Mouse (Mus musculus) ES-Bruce4 (cell line): ENCODE data around the gene Alas2. TPM values are rescaled to one million over a fixed set of nuclear protein-coding genes. Genes with fewer than 3 reads are reported as not detected.

ENCODE experiments used
- H3K27ac ChIP-seq: 2 replicates; pipeline ENCODE4 v1.5.1; 2012; ENCODE audit warnings: low read length, inconsistent platforms; ENCODE audit not compliant: insufficient read depth
- H3K27me3 ChIP-seq: 2 replicates; pipeline ENCODE4 v1.6.1; 2012; ENCODE audit warnings: mild to moderate bottlenecking, low read length, inconsistent platforms; ENCODE audit not compliant: control insufficient read depth, poor library complexity, insufficient read depth, severe bottlenecking
- H3K36me3 ChIP-seq: 2 replicates; pipeline ENCODE4 v1.6.1; 2012; ENCODE audit warnings: inconsistent platforms, mild to moderate bottlenecking, low read length, moderate library complexity; ENCODE audit not compliant: control insufficient read depth, poor library complexity, insufficient read depth, severe bottlenecking
- H3K4me1 ChIP-seq: one replicate; pipeline ENCODE4 v1.8.1; 2011; ENCODE audit warnings: low read length; ENCODE audit not compliant: control insufficient read depth, insufficient read depth
- H3K4me3 ChIP-seq: 2 replicates; pipeline ENCODE4 v1.5.1; 2011; ENCODE audit warnings: low read depth, mild to moderate bottlenecking, low read length
- H3K9ac ChIP-seq: 2 replicates; pipeline ENCODE4 v1.6.1; 2012; ENCODE audit warnings: low read depth, mild to moderate bottlenecking, inconsistent platforms; ENCODE audit not compliant: poor library complexity, severe bottlenecking
- H3K9me3 ChIP-seq: replicated peaks from 2 replicates; pipeline ENCODE4 v1.6.1; 2012; ENCODE audit warnings: mild to moderate bottlenecking, low read length, inconsistent platforms; ENCODE audit not compliant: control insufficient read depth, poor library complexity, insufficient read depth, severe bottlenecking
- CTCF ChIP-seq: IDR thresholded peaks from one replicate; pipeline ENCODE4 v1.8.1; 2011; ENCODE audit warnings: low read depth, low read length
- EP300 ChIP-seq: IDR thresholded peaks from 2 replicates; pipeline ENCODE4 v1.6.1; 2011; ENCODE audit warnings: low read depth, low read length; ENCODE audit not compliant: insufficient read depth
- POLR2A ChIP-seq: IDR thresholded peaks from one replicate; pipeline ENCODE4 v1.8.1; 2011; ENCODE audit warnings: low read length; ENCODE audit not compliant: insufficient read depth
- polyA plus RNA-seq: library from polyadenylated mRNA; stranded (reverse); fragments of >200 nt; gene quantifications from 2 replicates; pipeline ENCODE4 v1.2.4, GENCODE M21; 2011; ENCODE audit warnings: low read depth; ENCODE audit not compliant: missing spikeins, insufficient read depth, insufficient read length

The Alas2 gene
- polyA plus RNA-seq, 1 experiment: not detected

- H3K4me1 ChIP-seq: peaks cover 2% of the 10 kb centered on the region
- TF ChIP-seq POLR2A (no peak), EP300 (no peak), CTCF (no peak)
- H3K27me3 ChIP-seq: no peaks in the 10 kb centered on the region
- no peak overlapping the region for H3K9ac ChIP-seq
- H3K27ac ChIP-seq: no peak overlapping the region
- H3K36me3 ChIP-seq: no peaks in the 10 kb centered on the region
- H3K9me3 ChIP-seq: no peaks in the 10 kb centered on the region
- no peak overlapping the region for H3K4me3 ChIP-seq
These were observed 46.3 kb downstream of the Alas2 start for GRCm38 (mm10) chrX:150593266-150594035.

GRCm38 (mm10) chrX:150594176-150594575 lies 47.0 kb downstream of the Alas2 start:
- Histone ChIP-seq H3K4me3 (no peak overlapping the region), H3K36me3 (no peaks in the 10 kb centered on the region), H3K27me3 (no peaks in the 10 kb centered on the region), H3K9me3 (no peaks in the 10 kb centered on the region), H3K27ac (no peak overlapping the region), H3K4me1 (no peaks in the 10 kb centered on the region), H3K9ac (no peak overlapping the region)
- TF ChIP-seq CTCF: no peak
- no peak for TF ChIP-seq EP300
- TF ChIP-seq POLR2A: no peak

- Histone ChIP-seq H3K4me3 (no peak overlapping the region), H3K27ac (no peak overlapping the region), H3K9ac (no peak overlapping the region), H3K27me3 (no peaks in the 10 kb centered on the region), H3K9me3 (no peaks in the 10 kb centered on the region), H3K4me1 (no peaks in the 10 kb centered on the region), H3K36me3 (no peaks in the 10 kb centered on the region)
- TF ChIP-seq CTCF: no peak
- TF ChIP-seq POLR2A: no peak
- TF ChIP-seq EP300: no peak
These were observed 48.0 kb downstream of the Alas2 start for GRCm38 (mm10) chrX:150595016-150595760.

GRCm38 (mm10) chrX:150598882-150599281 lies 51.7 kb downstream of the Alas2 start:
- no peak overlapping the region for H3K9ac ChIP-seq
- no peaks in the 10 kb centered on the region for H3K9me3 ChIP-seq
- H3K27me3 ChIP-seq: no peaks in the 10 kb centered on the region
- no peaks in the 10 kb centered on the region for H3K36me3 ChIP-seq
- no peaks in the 10 kb centered on the region for H3K4me1 ChIP-seq
- no peak overlapping the region for H3K4me3 ChIP-seq
- TF ChIP-seq EP300: no peak
- no peak overlapping the region for H3K27ac ChIP-seq

Other genes with a start within 250 kb of the Alas2 start
- gene Tmem29, start 88.2 kb upstream of the Alas2 start, polyA plus RNA-seq: 35.7 and 45.4 TPM in 2 replicates
- 34.8 and 36.0 TPM in 2 replicates for gene Pfkfb1, start 40.9 kb downstream of the Alas2 start, polyA plus RNA-seq
- 22.2 and 24.8 TPM in 2 replicates for gene Apex2, start 42.5 kb downstream of the Alas2 start, polyA plus RNA-seq
- 23.5 and 27.6 TPM in 2 replicates for gene Tro, start 110.2 kb downstream of the Alas2 start, polyA plus RNA-seq